Mouse (Mus musculus) kidney, embryonic 15.5 days (tissue): ENCODE data around the gene Pld1. TPM values are rescaled to one million over a fixed set of nuclear protein-coding genes. Genes with fewer than 3 reads are reported as not detected.

ENCODE experiments used
- ATAC-seq: fragments of 200-750 bp; cut with Nextera tagmentation; replicated peaks from 2 replicates; pipeline ENCODE4 v1.8.0; 2017; ENCODE audit warnings: moderate TSS enrichment; ENCODE audit not compliant: low FRiP score
- H3K27ac ChIP-seq: fragments of 300-500 bp; sonication (generic); 2 replicates; pipeline ENCODE4 v1.5.1; 2015; ENCODE audit warnings: mild to moderate bottlenecking, inconsistent platforms
- H3K27me3 ChIP-seq: fragments of 300-500 bp; sonication (generic); 2 replicates; pipeline ENCODE4 v1.6.1; 2015; ENCODE audit warnings: inconsistent platforms
- H3K36me3 ChIP-seq: fragments of 300-500 bp; sonication (generic); 2 replicates; pipeline ENCODE4 v1.6.1; 2015; ENCODE audit warnings: inconsistent platforms
- H3K4me1 ChIP-seq: fragments of 300-500 bp; sonication (generic); 2 replicates; pipeline ENCODE4 v1.6.1; 2015; ENCODE audit warnings: inconsistent platforms
- H3K4me2 ChIP-seq: fragments of 300-500 bp; sonication (generic); 2 replicates; pipeline ENCODE4 v1.6.1; 2015; ENCODE audit warnings: moderate library complexity, mild to moderate bottlenecking, inconsistent platforms
- H3K4me3 ChIP-seq: fragments of 300-500 bp; sonication (generic); replicated peaks from 2 replicates; pipeline ENCODE4 v1.5.1; 2015; ENCODE audit warnings: mild to moderate bottlenecking, inconsistent platforms
- H3K9ac ChIP-seq: fragments of 300-500 bp; sonication (generic); 2 replicates; pipeline ENCODE4 v1.6.1; 2015; ENCODE audit warnings: mild to moderate bottlenecking, inconsistent platforms
- H3K9me3 ChIP-seq: fragments of 300-500 bp; sonication (generic); replicated peaks from 2 replicates; pipeline ENCODE4 v1.6.1; 2016; ENCODE audit warnings: inconsistent platforms
- WGBS: fragments of 180-500 bp; shearing (Covaris S2); methylation state at CpG from one replicate; pipeline ENCODE4 v1.1.7; 2015; ENCODE audit warnings: mixed read lengths; 5-methylcytosine and 5-hydroxymethylcytosine counted together
- polyA plus RNA-seq: library from polyadenylated mRNA; unstranded; fragments of >200 nt; fragmentation: Nextera tagmentation; extraction: Ambion mirVana; gene quantifications from 2 replicates; pipeline ENCODE4 v1.2.1, GENCODE M21; 2015

Pld1 gene
- polyA plus RNA-seq, 1 experiment from 2014 or later, result 5.0 TPM

- no peak overlapping the region for H3K4me3 ChIP-seq
- WGBS, result 44% methylated on average over 7 of the region's 7 CpGs
- no peaks in the 10 kb centered on the region for H3K9me3 ChIP-seq
- H3K36me3 ChIP-seq, result no peaks in the 10 kb centered on the region
- no peak overlapping the region for H3K9ac ChIP-seq
- no peak overlapping the region for H3K27ac ChIP-seq
- H3K27me3 ChIP-seq, result no peaks in the 10 kb centered on the region
- ATAC-seq, result peak; percentile 71
- H3K4me1 ChIP-seq, result peaks cover 15% of the 10 kb centered on the region
- no peak overlapping the region for H3K4me2 ChIP-seq
These were observed 44.0 kb downstream of the Pld1 start for GRCm38 (mm10) chr3:27982436-27983017.

- H3K9me3 ChIP-seq, result no peaks in the 10 kb centered on the region
- H3K4me2 ChIP-seq, result no peak overlapping the region
- no peak for ATAC-seq
- H3K36me3 ChIP-seq, result no peaks in the 10 kb centered on the region
- H3K4me3 ChIP-seq, result no peak overlapping the region
- H3K27ac ChIP-seq, result no peak overlapping the region
- peaks cover 18% of the 10 kb centered on the region for H3K4me1 ChIP-seq
- 72% methylated on average over 2 of the region's 2 CpGs for WGBS
- H3K27me3 ChIP-seq, result no peaks in the 10 kb centered on the region
- no peak overlapping the region for H3K9ac ChIP-seq
These were observed 44.8 kb downstream of the Pld1 start for GRCm38 (mm10) chr3:27983274-27983673.

GRCm38 (mm10) chr3:27983935-27984577, 45.6 kb downstream of the Pld1 start:
- 13% methylated on average over 14 of the region's 14 CpGs for WGBS
- H3K4me1 ChIP-seq, result peaks cover 18% of the 10 kb centered on the region
- H3K4me2 ChIP-seq, result peak overlapping the region; percentile 56
- H3K9me3 ChIP-seq, result no peaks in the 10 kb centered on the region
- H3K4me3 ChIP-seq, result peak overlapping the region; percentile 35
- H3K27me3 ChIP-seq, result no peaks in the 10 kb centered on the region
- H3K9ac ChIP-seq, result no peak overlapping the region
- peak overlapping the region; percentile 49 for H3K27ac ChIP-seq
- H3K36me3 ChIP-seq, result no peaks in the 10 kb centered on the region
- ATAC-seq, result peak; percentile 94

GRCm38 (mm10) chr3:27984620-27985019, 46.1 kb downstream of the Pld1 start:
- no peaks in the 10 kb centered on the region for H3K27me3 ChIP-seq
- no peaks in the 10 kb centered on the region for H3K36me3 ChIP-seq
- H3K9ac ChIP-seq, result no peak overlapping the region
- H3K9me3 ChIP-seq, result no peaks in the 10 kb centered on the region
- ATAC-seq, result no peak
- peak overlapping the region; percentile 56 for H3K4me2 ChIP-seq
- H3K27ac ChIP-seq, result peak overlapping the region; percentile 49; the same call in 1 of the 2 replicates
- WGBS, result 58% methylated on average over 4 of the region's 4 CpGs
- H3K4me3 ChIP-seq, result peak overlapping the region; percentile 35
- H3K4me1 ChIP-seq, result peaks cover 18% of the 10 kb centered on the region

- no peak for ATAC-seq
These were observed 46.8 kb downstream of the Pld1 start for GRCm38 (mm10) chr3:27985344-27985743.

GRCm38 (mm10) chr3:27987891-27988536, 49.5 kb downstream of the Pld1 start:
- peaks cover 15% of the 10 kb centered on the region for H3K4me1 ChIP-seq
- H3K4me3 ChIP-seq, result no peak overlapping the region
- no peak overlapping the region for H3K4me2 ChIP-seq
- H3K9ac ChIP-seq, result no peak overlapping the region
- H3K27ac ChIP-seq, result no peak overlapping the region
- WGBS, result 55% methylated on average over 8 of the region's 8 CpGs
- no peak; the same call in 1 of the 2 replicates for ATAC-seq
- H3K36me3 ChIP-seq, result no peaks in the 10 kb centered on the region
- H3K9me3 ChIP-seq, result no peaks in the 10 kb centered on the region
- H3K27me3 ChIP-seq, result no peaks in the 10 kb centered on the region

More at GRCm38 (mm10) chr3:27985344-27985743, 46.8 kb downstream of the Pld1 start:
- H3K9ac ChIP-seq, result no peak overlapping the region
- H3K9me3 ChIP-seq, result no peaks in the 10 kb centered on the region
- no peak overlapping the region for H3K4me3 ChIP-seq
- H3K27me3 ChIP-seq, result no peaks in the 10 kb centered on the region
- no peaks in the 10 kb centered on the region for H3K36me3 ChIP-seq
- H3K4me2 ChIP-seq, result no peak overlapping the region
- no peak overlapping the region for H3K27ac ChIP-seq
- H3K4me1 ChIP-seq, result peaks cover 18% of the 10 kb centered on the region
- 91% methylated on average over 5 of the region's 5 CpGs for WGBS

- Histone ChIP-seq H3K9me3 (no peaks in the 10 kb centered on the region), H3K4me3 (no peak overlapping the region), H3K27ac (no peak overlapping the region), H3K36me3 (no peaks in the 10 kb centered on the region), H3K9ac (no peak overlapping the region), H3K4me2 (no peak overlapping the region), H3K4me1 (peaks cover 5% of the 10 kb centered on the region), H3K27me3 (no peaks in the 10 kb centered on the region)
- ATAC-seq, result no peak
- 78% methylated on average over 2 of the region's 2 CpGs for WGBS
These were observed 52.7 kb downstream of the Pld1 start for GRCm38 (mm10) chr3:27991100-27991703.

- ATAC-seq, result no peak
- Histone ChIP-seq H3K9me3 (no peaks in the 10 kb centered on the region), H3K4me2 (no peak overlapping the region), H3K27ac (no peak overlapping the region), H3K4me3 (no peak overlapping the region), H3K36me3 (no peaks in the 10 kb centered on the region), H3K4me1 (0 out of 2 replicates have a peak, but pooled peaks cover 2% of the 10 kb centered on the region), H3K9ac (no peak overlapping the region), H3K27me3 (no peaks in the 10 kb centered on the region)
- WGBS, result 84% methylated on average over 8 of the region's 8 CpGs
These were observed 55.9 kb downstream of the Pld1 start for GRCm38 (mm10) chr3:27994175-27994990.

GRCm38 (mm10) chr3:28004321-28004720, 65.8 kb downstream of the Pld1 start:
- H3K4me1 ChIP-seq, result no peaks in the 10 kb centered on the region
- H3K4me3 ChIP-seq, result no peak overlapping the region
- no peak for ATAC-seq
- no peaks in the 10 kb centered on the region for H3K9me3 ChIP-seq
- no peak overlapping the region for H3K27ac ChIP-seq
- no peak overlapping the region for H3K4me2 ChIP-seq
- H3K9ac ChIP-seq, result no peak overlapping the region
- WGBS, result 62% methylated on average over 6 of the region's 6 CpGs
- H3K27me3 ChIP-seq, result no peaks in the 10 kb centered on the region
- no peaks in the 10 kb centered on the region for H3K36me3 ChIP-seq

- H3K27ac ChIP-seq, result no peak overlapping the region
- no peak overlapping the region for H3K4me2 ChIP-seq
- no peaks in the 10 kb centered on the region for H3K9me3 ChIP-seq
- H3K36me3 ChIP-seq, result no peaks in the 10 kb centered on the region
- no peak for ATAC-seq
- no peak overlapping the region for H3K4me3 ChIP-seq
- WGBS, result 90% methylated on average over 11 of the region's 11 CpGs
- no peaks in the 10 kb centered on the region for H3K4me1 ChIP-seq
- no peaks in the 10 kb centered on the region for H3K27me3 ChIP-seq
- no peak overlapping the region for H3K9ac ChIP-seq
These were observed 69.2 kb downstream of the Pld1 start for GRCm38 (mm10) chr3:28007684-28008083.

- H3K9me3 ChIP-seq, result no peaks in the 10 kb centered on the region
- no peak overlapping the region for H3K4me3 ChIP-seq
- no peaks in the 10 kb centered on the region for H3K36me3 ChIP-seq
- no peaks in the 10 kb centered on the region for H3K4me1 ChIP-seq
- WGBS, result 83% methylated on average over 4 of the region's 4 CpGs
- H3K27me3 ChIP-seq, result no peaks in the 10 kb centered on the region
- H3K4me2 ChIP-seq, result no peak overlapping the region
- H3K27ac ChIP-seq, result no peak overlapping the region
- no peak for ATAC-seq
- H3K9ac ChIP-seq, result no peak overlapping the region
These were observed 69.9 kb downstream of the Pld1 start for GRCm38 (mm10) chr3:28008369-28008768.
